Mouse (Mus musculus) embryonic facial prominence, embryonic 10.5 days (tissue): ENCODE results near the gene Cox15. TPM values are rescaled to one million over a fixed set of nuclear protein-coding genes. Genes with fewer than 3 reads are reported as not detected.

ENCODE experiments used
- DNase-seq: peaks from one replicate; pipeline ENCODE4 v3.0.0-alpha.2; 2017; ENCODE audit warnings: low spot score
- H3K27ac ChIP-seq: fragments of 300-500 bp; sonication (generic); replicated peaks from 2 replicates; pipeline ENCODE4 v1.5.1; 2016; ENCODE audit warnings: mild to moderate bottlenecking
- H3K27me3 ChIP-seq: fragments of 300-500 bp; sonication (generic); replicated peaks from 2 replicates; pipeline ENCODE4 v1.6.1; 2016; ENCODE audit warnings: low read depth, mild to moderate bottlenecking; ENCODE audit not compliant: poor library complexity, severe bottlenecking
- H3K36me3 ChIP-seq: fragments of 300-500 bp; sonication (generic); replicated peaks from 2 replicates; pipeline ENCODE4 v1.6.1; 2016; ENCODE audit warnings: mild to moderate bottlenecking, moderate library complexity
- H3K4me1 ChIP-seq: fragments of 300-500 bp; sonication (generic); 2 replicates; pipeline ENCODE4 v1.6.1; 2016
- H3K4me3 ChIP-seq: fragments of 300-500 bp; sonication (generic); 2 replicates; pipeline ENCODE4 v1.5.1; 2016; ENCODE audit warnings: mild to moderate bottlenecking, moderate library complexity
- H3K9me3 ChIP-seq: fragments of 300-500 bp; sonication (generic); 2 replicates; pipeline ENCODE4 v1.6.1; 2016; ENCODE audit warnings: mild to moderate bottlenecking
- WGBS: fragments of 180-500 bp; shearing (Covaris S2); methylation state at CpG from one replicate; pipeline ENCODE4 v1.1.7; 2016; 5-methylcytosine and 5-hydroxymethylcytosine counted together
- polyA plus RNA-seq: library from polyadenylated mRNA; unstranded; fragments of >200 nt; fragmentation: Nextera tagmentation; extraction: Ambion mirVana; gene quantifications from 2 replicates; pipeline ENCODE4 v1.2.1, GENCODE M21; 2016

Cox15 gene
- polyA plus RNA-seq, 1 experiment from 2014 or later: 10.9 TPM

DNA sequence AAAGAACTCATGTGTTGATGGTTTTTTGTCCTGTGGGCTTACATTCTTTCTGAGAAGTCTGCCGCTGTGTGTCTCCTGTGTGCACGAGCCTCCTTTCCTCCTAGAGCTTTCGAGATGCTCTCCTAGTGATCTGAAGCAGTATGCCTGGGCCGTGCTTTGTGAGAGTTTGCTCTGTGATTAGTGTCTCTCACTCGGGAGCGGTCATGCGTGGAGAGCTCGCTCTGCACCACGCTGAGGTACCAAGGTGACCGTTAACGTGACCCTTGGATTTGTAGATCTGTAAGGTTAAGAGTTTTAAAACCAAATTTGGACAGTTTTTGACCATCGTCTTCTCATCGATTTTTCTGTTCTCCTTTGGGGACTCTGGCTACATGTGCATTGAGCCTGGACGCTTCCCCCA, 60.0 kb downstream of the Cox15 start:
- Histone ChIP-seq H3K4me1 (peaks cover 21% of the 10 kb centered on the region), H3K4me3 (no peak overlapping the region), H3K36me3 (peaks cover 15% of the 10 kb centered on the region), H3K27ac (no peak overlapping the region), H3K27me3 (peaks cover 8% of the 10 kb centered on the region), H3K9me3 (no peaks in the 10 kb centered on the region)
- DNase-seq: no peak
- WGBS: 72% methylated on average over 14 of the region's 14 CpGs

DNA sequence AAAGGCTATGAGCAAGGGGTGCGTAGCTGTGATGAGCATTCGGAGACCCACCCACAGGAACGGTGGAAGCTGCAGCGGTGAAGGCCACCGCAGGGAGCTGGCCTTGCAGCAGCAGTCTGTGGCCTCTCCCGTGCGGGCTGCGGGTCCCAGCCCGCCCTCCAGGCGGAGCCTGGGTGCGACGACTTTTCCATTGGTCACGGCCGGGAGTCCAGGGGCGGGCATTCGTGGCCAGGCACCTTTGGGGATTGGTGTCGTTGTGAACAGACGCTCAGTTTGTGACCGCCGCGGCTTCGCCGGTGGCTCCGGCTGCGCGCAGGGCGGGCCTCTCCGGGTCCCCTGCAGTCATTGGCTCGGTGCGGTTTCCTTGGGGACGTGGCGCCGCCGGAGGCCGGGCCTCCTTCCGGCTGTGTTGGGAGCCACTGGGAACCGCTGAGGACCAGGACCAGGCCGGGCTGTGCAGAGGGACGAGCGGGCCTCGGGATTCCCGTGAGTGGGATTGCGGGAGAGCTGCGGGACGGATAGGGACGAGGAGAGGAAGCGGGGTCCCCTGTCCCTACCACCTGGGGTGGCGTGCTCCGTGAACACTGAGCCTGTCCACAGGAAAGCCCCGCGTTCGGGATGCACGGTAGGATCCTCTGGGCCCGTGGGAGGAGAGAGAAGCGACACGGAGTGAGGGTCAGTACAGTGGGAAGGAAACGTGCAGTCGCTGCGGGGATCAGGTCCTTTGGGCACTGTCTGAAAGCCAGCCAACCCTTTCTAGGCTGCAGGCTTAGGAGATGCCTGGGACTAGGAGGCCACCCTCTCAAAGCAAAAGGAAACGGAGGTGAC, 63.2 kb downstream of the Cox15 start, which contains the start of gene Entpd7:
Gene Entpd7 (plus strand): TSS at position 254 of the 828 bp plus-strand sequence.
- peak within 1 kb of the TSS; percentile 86 for H3K27ac ChIP-seq
- under 1% methylated on average over 60 of the region's 60 CpGs for WGBS
- H3K9me3 ChIP-seq: no peaks in the 10 kb centered on the region
- peak within 1 kb of the TSS; percentile 96 for H3K4me3 ChIP-seq
- peak; percentile 97 for DNase-seq
- peaks cover 19% of the 10 kb centered on the region for H3K4me1 ChIP-seq
- peaks cover 12% of the 10 kb centered on the region for H3K36me3 ChIP-seq
- H3K27me3 ChIP-seq: peaks cover 8% of the 10 kb centered on the region

Other genes with a start within 250 kb of the Cox15 start
- gene Got1, start 228.4 kb downstream of the Cox15 start, polyA plus RNA-seq: 55.4 and 57.9 TPM in 2 replicates
- gene Nkx2-3, start 140.7 kb downstream of the Cox15 start, polyA plus RNA-seq: 3.7 and 4.1 TPM in 2 replicates
- 10.3 and 10.9 TPM in 2 replicates for gene Slc25a28, start 78.1 kb downstream of the Cox15 start, polyA plus RNA-seq
- 8.9 and 9.8 TPM in 2 replicates for gene Entpd7, start 63.3 kb downstream of the Cox15 start, polyA plus RNA-seq
- gene Cutc, start within 50 bp of the Cox15 start, polyA plus RNA-seq: 14.4 and 14.8 TPM in 2 replicates
- 0.05 TPM in 1 of 2 replicates, not detected in the other for gene Abcc2, start 29.2 kb upstream of the Cox15 start, polyA plus RNA-seq
- gene Dnmbp, start 187.2 kb upstream of the Cox15 start, polyA plus RNA-seq: 20.4 and 20.8 TPM in 2 replicates
- gene Cpn1, start 233.6 kb upstream of the Cox15 start, polyA plus RNA-seq: 0.07 and 0.13 TPM in 2 replicates